Mouse (Mus musculus) splenic B cell, adult 2 months (primary cell): ENCODE results near the gene Sox5.

Source experiments
- DNase-seq: peaks from one replicate; pipeline ENCODE4 v3.0.0-alpha.2; 2011; ENCODE audit warnings: low read depth, low spot score
- H3K27me3 ChIP-seq: 2 replicates; pipeline ENCODE4 v1.6.1; 2012; ENCODE audit warnings: mild to moderate bottlenecking, low read length, moderate library complexity, mixed read lengths; ENCODE audit not compliant: control insufficient read depth, poor library complexity, insufficient read depth, severe bottlenecking
- H3K36me3 ChIP-seq: 2 replicates; pipeline ENCODE4 v1.6.1; 2012; ENCODE audit warnings: mild to moderate bottlenecking, low read length, moderate library complexity, mixed read lengths; ENCODE audit not compliant: control insufficient read depth, poor library complexity, insufficient read depth, severe bottlenecking

The Sox5 gene

DNA sequence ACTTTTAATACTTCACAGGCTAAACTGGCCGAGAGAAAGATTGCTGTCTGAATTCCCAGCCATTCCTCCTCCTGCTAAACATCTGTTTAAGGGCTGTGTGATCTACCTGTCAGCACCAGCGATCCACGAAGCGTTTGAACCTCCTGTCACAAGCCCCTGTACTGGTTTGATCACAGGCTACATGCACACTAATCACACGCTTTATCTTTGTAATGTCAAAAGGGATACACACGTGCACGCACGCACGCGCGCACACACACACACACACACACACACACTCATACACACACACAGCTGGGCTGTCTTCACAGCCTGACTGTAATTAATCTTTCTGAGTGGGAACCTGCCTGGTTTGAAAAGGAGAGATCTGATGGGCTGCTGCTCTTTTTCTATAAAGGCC, 784.2 kb downstream of the Sox5 start:
- no peaks in the 10 kb centered on the region for H3K27me3 ChIP-seq
- no peak for DNase-seq
- no peaks in the 10 kb centered on the region for H3K36me3 ChIP-seq

DNA sequence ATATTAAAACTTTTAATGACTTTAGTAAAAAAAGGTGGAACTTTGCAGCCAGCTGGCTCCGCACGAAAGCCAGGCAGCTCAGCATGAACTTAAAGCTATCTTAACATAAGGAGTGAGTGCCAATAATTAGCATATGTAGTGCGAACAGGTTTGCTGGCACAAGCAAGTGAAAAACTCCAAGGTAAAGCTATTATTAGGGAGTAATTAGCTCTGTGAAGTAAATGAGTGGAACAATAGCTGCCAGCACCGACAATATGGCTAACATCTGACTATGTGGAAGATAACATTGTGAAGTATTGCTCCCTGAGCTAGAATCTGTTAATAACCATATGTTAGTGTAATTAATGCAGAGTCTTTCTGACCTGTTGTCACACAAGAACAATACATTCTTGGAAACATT, 786.7 kb downstream of the Sox5 start:
- Histone ChIP-seq H3K27me3 (no peaks in the 10 kb centered on the region), H3K36me3 (no peaks in the 10 kb centered on the region)
- DNase-seq, result no peak

DNA sequence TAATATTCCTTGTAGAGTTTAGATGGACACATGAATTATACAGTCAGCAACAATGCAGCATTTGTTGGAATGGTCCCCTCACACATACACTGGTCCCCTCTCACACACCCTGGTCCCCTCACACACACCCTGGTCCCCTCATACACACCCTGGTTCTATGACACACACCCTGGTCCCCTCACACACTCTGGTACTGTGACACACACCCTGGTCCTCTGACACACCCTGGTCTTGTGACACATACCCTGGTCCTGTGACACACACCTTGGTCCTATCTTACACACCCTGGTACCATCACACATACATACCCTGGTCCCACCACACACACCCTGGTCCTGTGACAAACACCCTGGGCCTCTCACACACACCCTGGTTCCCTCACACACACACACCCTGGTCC, 794.2 kb downstream of the Sox5 start:
- DNase-seq, result no peak
- Histone ChIP-seq H3K27me3 (no peaks in the 10 kb centered on the region), H3K36me3 (no peaks in the 10 kb centered on the region)

DNA sequence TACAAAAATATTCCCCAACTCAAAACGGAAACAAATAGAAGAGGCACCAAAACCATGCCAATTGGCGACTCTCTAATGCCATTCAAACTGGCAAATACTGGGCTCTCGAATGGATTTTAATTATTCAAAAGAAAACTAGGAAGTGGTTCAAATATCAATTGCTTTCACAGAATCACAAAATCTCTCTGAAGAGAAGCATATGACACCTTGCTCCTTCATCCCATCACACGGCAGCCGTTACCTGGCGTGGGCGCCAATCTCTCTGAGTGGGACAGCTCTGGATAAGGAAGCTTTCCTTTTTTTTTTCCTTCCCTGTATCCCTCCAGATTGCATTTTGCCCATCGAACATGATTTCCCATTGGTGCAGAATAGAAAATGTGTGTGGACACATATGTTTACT, 801.6 kb downstream of the Sox5 start:
- no peaks in the 10 kb centered on the region for H3K27me3 ChIP-seq
- DNase-seq, result no peak
- H3K36me3 ChIP-seq, result no peaks in the 10 kb centered on the region

DNA sequence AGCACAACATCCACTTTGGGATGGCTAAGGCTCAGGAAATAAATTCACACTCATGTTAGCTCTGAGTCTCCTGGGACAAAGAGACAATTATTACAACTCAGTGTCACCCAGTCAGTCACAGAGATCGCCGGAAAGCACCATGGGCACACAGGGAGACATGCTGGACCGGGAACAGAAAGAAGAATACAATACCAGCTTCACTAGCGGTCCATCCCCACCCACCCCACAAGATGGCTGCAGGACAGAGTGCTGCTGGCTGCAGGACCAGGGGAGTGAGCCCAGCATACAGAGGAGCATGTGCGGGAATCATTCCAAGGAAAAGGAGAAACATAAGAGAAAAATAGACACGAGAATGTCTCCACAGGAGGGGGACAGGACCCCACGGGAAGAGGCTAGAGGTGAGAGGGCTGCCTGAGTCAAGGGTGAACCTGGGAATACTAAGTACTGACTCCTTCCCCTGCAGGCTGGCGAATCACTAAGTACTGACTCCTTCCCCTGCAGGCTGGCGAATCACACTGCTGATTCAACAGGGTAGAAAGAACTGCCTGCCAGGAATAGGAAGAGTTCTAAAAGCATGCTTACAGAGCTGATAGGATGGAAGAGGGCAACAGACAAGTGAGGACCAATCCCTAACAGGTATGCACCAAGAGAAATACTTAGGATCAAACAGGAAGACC, 813.9 kb downstream of the Sox5 start:
- no peak for DNase-seq
- Histone ChIP-seq H3K27me3 (no peaks in the 10 kb centered on the region), H3K36me3 (no peaks in the 10 kb centered on the region)

DNA sequence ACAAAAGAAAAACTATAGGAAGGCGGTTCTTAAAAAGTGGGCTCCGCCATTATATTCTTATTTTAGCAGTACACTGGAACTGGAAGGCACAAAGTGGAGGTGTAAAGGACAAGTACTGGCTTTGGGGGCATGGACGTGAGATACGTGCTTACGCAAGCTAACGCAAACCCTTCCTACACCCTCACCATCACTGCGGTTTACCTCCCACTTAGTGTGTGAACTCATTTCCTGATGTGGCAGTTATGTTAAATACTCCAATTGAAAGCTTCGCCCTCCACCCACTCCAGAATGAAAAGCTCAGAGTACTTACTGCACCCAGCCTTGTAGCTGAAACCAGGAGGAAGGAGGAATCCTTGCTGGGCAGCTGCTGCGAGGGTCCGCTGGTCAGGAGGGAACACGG, 821.3 kb downstream of the Sox5 start:
- DNase-seq, result no peak
- Histone ChIP-seq H3K27me3 (no peaks in the 10 kb centered on the region), H3K36me3 (no peaks in the 10 kb centered on the region)

DNA sequence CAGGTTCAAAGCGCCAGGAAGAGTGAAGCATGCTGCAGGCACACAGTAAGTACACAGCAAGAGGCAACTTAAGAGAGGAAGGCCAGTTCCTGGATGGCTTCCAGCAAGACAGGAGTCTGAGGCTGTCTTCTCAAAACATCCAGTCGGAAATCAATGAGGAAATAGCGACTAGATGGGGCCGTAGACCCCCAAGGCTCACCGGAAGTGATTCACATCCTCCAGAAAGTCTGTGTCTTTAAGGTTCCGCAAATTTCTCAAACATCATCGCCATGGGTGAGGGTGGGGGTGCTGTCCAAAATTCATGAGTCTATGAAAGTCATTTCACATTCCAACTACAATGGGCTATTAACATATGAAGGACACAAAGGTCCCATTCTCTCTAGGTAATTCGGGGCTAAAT, 821.7 kb downstream of the Sox5 start:
- no peak for DNase-seq

DNA sequence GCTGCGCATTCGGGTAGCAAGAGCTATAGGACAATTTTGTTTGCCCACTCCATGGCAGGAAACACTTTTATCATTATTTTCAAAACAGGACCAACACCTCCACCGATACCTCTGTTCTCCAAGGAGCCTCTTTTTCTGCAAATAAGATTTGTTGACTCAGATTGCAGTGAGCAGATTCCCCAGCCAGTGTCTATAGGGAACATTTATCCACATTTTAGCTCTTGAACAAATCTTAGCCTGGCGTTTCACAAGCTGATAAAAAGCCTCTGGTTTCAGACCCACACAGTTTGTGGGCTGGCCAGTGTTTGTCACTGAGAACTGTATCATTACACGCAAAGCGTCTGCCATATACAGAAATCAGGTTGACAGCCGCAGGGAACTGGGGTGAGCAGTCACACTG, 823.4 kb downstream of the Sox5 start:
- no peak for DNase-seq
- H3K27me3 ChIP-seq, result no peaks in the 10 kb centered on the region
- no peaks in the 10 kb centered on the region for H3K36me3 ChIP-seq

More for the DNA sequence above, 821.7 kb downstream of the Sox5 start:
- Histone ChIP-seq H3K27me3 (no peaks in the 10 kb centered on the region), H3K36me3 (no peaks in the 10 kb centered on the region)

DNA sequence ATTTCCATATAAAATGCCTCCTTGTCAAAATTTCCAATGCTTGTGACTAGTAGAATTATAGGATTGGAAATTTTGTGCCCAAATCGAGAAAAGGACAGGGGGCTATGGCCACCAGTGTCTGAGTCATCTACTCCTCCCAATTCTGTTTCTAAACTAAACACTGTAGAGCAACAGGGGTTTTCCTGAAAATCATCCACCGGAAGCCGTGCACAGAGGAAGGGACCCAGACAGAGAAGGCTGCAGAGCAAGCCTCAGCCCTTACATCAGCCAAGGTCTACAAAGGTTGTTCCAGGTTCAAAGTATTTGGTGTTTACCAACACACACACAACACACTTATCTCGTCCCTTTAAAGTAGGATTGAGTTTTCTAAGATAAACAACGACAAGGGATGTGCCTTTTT, 824.7 kb downstream of the Sox5 start:
- DNase-seq, result no peak
- Histone ChIP-seq H3K36me3 (no peaks in the 10 kb centered on the region), H3K27me3 (no peaks in the 10 kb centered on the region)

DNA sequence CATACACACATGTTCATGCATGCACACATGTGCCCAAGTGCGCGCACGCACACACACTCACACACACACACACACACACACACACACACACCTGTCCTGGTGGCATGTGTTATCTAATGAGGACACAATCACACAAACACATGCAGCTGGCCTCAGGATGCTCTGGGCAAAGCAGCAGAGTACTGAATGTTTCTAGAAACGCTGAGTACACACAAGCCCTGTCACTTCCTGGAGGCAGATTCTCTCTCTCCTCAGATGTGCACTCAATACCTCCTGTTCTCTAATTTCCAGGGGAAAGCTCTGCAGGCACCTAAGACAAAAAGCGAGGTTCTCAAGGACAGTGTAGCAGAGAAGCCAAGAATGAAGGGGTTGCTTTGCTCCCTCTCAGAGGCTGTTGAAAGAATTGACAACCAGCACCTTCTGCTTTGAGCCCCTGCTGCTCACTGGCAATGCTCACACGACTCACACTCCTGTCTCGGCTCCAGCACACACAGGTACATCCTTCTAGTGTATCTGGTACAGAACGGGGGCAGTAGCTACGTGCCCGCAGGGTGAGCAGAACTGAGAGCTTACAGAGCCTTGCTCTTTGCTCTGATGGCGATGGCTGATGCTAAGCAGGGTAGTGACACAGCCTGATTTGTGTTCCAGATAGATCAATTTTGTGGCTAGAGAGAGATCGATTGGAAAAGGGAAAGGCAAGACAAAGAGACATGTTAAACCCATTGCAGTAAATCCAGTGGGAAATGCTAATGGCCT, 833.0 kb downstream of the Sox5 start:
- Histone ChIP-seq H3K27me3 (no peaks in the 10 kb centered on the region), H3K36me3 (no peaks in the 10 kb centered on the region)
- DNase-seq, result no peak

DNA sequence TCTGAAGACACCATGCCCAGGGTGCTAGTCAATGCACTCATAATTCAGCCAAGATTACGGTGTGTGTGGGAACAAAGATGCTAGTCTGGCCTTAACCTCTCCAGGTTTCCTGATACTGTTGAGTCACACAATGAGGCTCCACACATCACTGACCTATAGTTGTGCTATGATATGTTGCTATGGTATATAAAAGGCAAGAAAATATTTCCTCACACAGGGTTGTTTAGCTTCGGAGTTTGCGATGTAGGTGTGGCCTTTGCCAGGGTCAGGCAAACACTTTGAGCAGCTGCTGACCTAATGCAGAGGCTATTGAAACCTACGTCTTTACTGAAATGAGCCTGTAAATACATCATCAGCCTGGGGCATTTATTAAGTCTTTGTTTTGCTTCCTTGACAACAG, 833.7 kb downstream of the Sox5 start:
- no peaks in the 10 kb centered on the region for H3K27me3 ChIP-seq
- DNase-seq, result no peak
- H3K36me3 ChIP-seq, result no peaks in the 10 kb centered on the region

DNA sequence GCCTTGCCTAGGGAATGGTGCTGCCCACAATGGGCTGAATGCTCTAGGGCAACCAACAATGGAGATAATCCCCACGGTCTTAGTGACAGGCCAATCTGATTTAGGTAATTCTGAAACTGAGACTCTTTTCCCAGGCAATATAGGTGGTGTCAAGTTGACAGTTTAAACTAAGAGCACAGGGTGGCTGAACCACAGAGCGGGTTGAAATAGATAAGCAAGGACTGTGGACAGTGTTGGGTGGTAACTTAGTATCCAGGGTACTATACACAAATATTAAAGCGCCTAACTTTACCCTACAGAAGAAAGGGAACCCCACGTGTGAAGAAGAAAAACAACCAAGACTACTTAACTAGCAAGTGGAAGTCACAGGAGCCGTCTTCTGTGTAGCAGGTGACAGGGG, 838.7 kb downstream of the Sox5 start:
- Histone ChIP-seq H3K36me3 (no peaks in the 10 kb centered on the region), H3K27me3 (no peaks in the 10 kb centered on the region)
- no peak for DNase-seq

DNA sequence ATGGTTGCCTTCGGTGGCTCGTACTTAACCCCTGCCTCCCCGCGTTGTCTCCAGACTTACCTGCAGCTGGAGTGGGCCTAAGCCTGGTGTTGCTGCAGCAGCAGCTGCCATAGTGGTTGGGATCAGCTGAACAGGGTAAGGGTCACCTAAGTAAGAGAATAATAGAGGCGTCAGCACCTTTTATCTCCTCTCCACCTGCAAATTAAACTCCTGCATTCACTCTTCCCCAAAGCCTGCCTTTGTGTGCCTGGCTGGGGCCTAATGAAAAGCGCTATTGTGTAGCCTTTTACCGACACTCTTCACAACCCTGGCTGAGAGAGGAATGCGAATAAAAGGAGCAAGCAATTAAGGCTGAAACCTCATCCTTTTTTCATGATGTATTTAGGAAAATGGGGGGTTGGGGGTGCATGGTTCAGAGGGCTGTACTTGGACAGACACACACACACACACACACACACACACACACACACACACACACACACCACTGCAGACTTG, 840.4 kb downstream of the Sox5 start:
- H3K36me3 ChIP-seq, result no peaks in the 10 kb centered on the region
- no peaks in the 10 kb centered on the region for H3K27me3 ChIP-seq
- no peak for DNase-seq

DNA sequence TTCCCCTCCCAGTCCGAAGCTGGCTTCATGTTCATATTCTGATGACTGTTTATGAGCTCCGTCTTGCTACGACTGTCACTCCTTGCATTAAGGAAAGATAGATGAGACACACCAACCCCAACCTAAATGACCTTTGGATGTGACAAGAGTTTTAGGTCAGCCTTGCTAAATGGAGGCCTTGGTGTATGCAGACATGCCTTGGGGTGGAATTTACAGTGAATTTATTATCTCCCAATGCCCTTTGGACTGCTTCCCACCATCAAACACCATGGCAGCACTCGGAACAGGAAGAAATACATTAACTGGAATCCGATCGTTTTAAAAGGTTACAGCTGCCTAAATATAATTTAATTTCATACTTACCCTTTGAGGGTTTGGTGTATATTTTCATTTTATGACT, 858.6 kb downstream of the Sox5 start:
- Histone ChIP-seq H3K27me3 (no peaks in the 10 kb centered on the region), H3K36me3 (no peaks in the 10 kb centered on the region)
- DNase-seq, result no peak

DNA sequence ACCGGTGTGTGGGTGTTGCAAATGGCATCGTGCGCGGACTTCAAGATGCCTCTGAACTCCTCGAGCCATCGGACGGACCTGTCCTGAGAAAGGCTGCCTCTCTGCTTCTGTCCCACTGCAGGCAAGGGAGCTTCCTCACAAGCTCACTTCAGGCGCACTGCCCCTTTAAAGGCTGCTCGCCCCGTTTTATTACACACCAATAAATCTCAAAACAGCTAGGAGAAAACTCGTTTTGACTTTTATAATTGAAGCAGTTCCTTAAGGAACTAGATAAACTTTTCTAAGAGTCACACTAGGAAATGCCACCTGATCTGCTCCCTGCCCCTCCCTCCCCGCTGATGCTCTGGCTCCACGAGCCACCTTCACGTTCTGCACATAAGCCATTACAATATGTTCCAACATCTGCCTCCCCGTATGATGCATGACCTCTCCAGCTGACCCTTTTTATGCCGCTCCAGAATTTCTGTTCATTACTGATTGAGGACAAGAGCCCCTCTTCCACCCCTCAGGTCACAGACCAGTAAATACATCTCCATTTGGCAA, 863.3 kb downstream of the Sox5 start:
- no peak for DNase-seq

More for the DNA sequence above, 863.3 kb downstream of the Sox5 start:
- Histone ChIP-seq H3K27me3 (no peaks in the 10 kb centered on the region), H3K36me3 (no peaks in the 10 kb centered on the region)
